Comparison of ENCODE assay signal across 8 mouse cellular contexts in the genomic region with DNA sequence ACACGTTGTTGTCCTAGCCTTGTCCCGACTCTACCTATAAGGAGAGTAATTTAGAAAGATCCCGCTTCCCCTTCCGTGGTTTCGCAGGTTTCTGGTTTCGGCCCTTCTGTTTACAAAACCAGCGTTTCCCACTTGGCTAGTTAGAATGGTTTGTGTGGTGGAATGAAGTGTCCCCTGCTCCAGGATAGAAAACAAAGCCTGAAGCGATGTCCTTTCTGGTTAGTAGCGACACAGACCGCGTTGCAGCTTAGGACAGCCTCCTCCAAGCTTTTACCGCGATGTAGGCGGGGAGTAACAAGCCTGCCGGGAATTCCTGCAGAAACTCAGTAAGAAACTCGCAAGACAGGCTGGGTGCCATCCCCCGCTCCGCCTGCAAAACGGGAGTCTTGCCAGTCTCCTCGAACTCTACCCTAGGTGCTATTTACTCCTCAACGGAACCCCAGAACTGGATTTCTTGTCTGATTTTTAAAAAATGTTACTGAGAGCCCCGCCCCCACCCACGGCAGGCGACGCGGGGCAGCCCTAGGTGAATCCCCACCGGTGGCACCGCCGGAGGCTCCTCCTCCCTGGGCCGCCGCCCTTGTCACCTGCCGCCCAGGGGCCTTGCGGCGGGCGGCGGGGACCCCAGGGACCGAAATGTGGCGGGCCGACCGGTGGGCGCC. TPM values are rescaled to one million over a fixed set of nuclear protein-coding genes. Genes with fewer than 3 reads are reported as not detected.
DNase-seq lines count a peak whose midpoint lies in the region; ATAC-seq and TF ChIP-seq lines count a peak whose summit lies in the region.

A gene (plus strand): TSS at position 382 of the 662 bp plus-strand sequence.

- H3K4me1 ChIP-seq in E14TG2a.4 (replicated peaks; ENCODE audit: low read depth, low read length): peaks cover 48% of the 10 kb centered on the region
- H3K4me1 ChIP-seq in intestine, embryonic 16.5 days (ENCODE audit: control insufficient read depth, insufficient read depth, low read length): peaks cover 3% of the 10 kb centered on the region; the same call in 1 of the 2 replicates
- 0 out of 2 replicates have a peak, but pooled peaks cover 16% of the 10 kb centered on the region for H3K4me1 ChIP-seq in limb, embryonic 13.5 days
- peaks cover 12% of the 10 kb centered on the region for H3K4me1 ChIP-seq in midbrain, embryonic 15.5 days
- H3K4me1 ChIP-seq in stomach, embryonic 14.5 days (ENCODE audit: control insufficient read depth, insufficient read depth, low read length): no peaks in the 10 kb centered on the region

- ATAC-seq in frontal cortex, adult (ENCODE audit: low TSS enrichment): peak; percentile 70; the same call in 1 of the 2 replicates
- ATAC-seq in intestine, embryonic 16.5 days: peak; percentile 84
- ATAC-seq in limb, embryonic 13.5 days (ENCODE audit: low FRiP score, low read depth): no peak
- no peak for ATAC-seq in midbrain, embryonic 15.5 days (replicated peaks)
- ATAC-seq in stomach, embryonic 14.5 days (ENCODE audit: insufficient number of reproducible peaks, insufficient read depth, low FRiP score, low read depth): peak; percentile 71; the same call in 1 of the 2 replicates

- H3K27me3 ChIP-seq in E14TG2a.4 (ENCODE audit: insufficient read depth, low read length): peaks cover 46% of the 10 kb centered on the region
- H3K27me3 ChIP-seq in intestine, embryonic 16.5 days (replicated peaks; ENCODE audit: control insufficient read depth, insufficient read depth, low read length): peaks cover 3% of the 10 kb centered on the region; the same call in 1 of the 2 replicates
- H3K27me3 ChIP-seq in limb, embryonic 13.5 days: peaks cover 60% of the 10 kb centered on the region
- H3K27me3 ChIP-seq in midbrain, embryonic 15.5 days (replicated peaks): peaks cover 35% of the 10 kb centered on the region
- H3K27me3 ChIP-seq in stomach, embryonic 14.5 days (ENCODE audit: control insufficient read depth, insufficient read depth, low read length): peaks cover 11% of the 10 kb centered on the region; the same call in 1 of the 2 replicates

- H3K4me3 ChIP-seq in E14TG2a.4 (replicated peaks; ENCODE audit: low read length): peak within 1 kb of the TSS; percentile 84
- peak within 1 kb of the TSS; percentile 55 for H3K4me3 ChIP-seq in intestine, embryonic 16.5 days (ENCODE audit: low read length)
- peak within 1 kb of the TSS; percentile 65 for H3K4me3 ChIP-seq in limb, embryonic 13.5 days
- H3K4me3 ChIP-seq in midbrain, embryonic 15.5 days: peak within 1 kb of the TSS; percentile 43
- peak within 1 kb of the TSS; percentile 61 for H3K4me3 ChIP-seq in stomach, embryonic 14.5 days (ENCODE audit: low read depth, low read length)

- WGBS in intestine, embryonic 16.5 days: under 1% methylated on average over 41 of the region's 41 CpGs
- whole genome bisulfite sequencing in limb, embryonic 13.5 days: 1% methylated on average over 41 of the region's 41 CpGs
- under 1% methylated on average over 41 of the region's 41 CpGs for WGBS in midbrain, embryonic 15.5 days
- 1% methylated on average over 40 of the region's 41 CpGs for WGBS in stomach, embryonic 14.5 days

- no peaks in the 10 kb centered on the region for H3K36me3 ChIP-seq in E14TG2a.4 (ENCODE audit: insufficient read depth, low read length)
- no peaks in the 10 kb centered on the region for H3K36me3 ChIP-seq in intestine, embryonic 16.5 days (ENCODE audit: control insufficient read depth, insufficient read depth, low read length)
- no peaks in the 10 kb centered on the region for H3K36me3 ChIP-seq in limb, embryonic 13.5 days
- no peaks in the 10 kb centered on the region for H3K36me3 ChIP-seq in midbrain, embryonic 15.5 days (replicated peaks)
- H3K36me3 ChIP-seq in stomach, embryonic 14.5 days (ENCODE audit: control insufficient read depth, insufficient read depth, low read length): no peaks in the 10 kb centered on the region

- H3K9ac ChIP-seq in intestine, embryonic 16.5 days (ENCODE audit: low read depth, low read length): peak within 1 kb of the TSS; percentile 79
- peak within 1 kb of the TSS; percentile 70 for H3K9ac ChIP-seq in limb, embryonic 13.5 days
- peak within 1 kb of the TSS; percentile 42 for H3K9ac ChIP-seq in midbrain, embryonic 15.5 days
- peak within 1 kb of the TSS; percentile 60 for H3K9ac ChIP-seq in stomach, embryonic 14.5 days (replicated peaks; ENCODE audit: low read depth, low read length)

- H3K9me3 ChIP-seq in E14TG2a.4 (ENCODE audit: low read length): no peaks in the 10 kb centered on the region
- no peaks in the 10 kb centered on the region for H3K9me3 ChIP-seq in intestine, embryonic 16.5 days (ENCODE audit: control insufficient read depth, low read length)
- H3K9me3 ChIP-seq in limb, embryonic 13.5 days: no peaks in the 10 kb centered on the region
- no peaks in the 10 kb centered on the region for H3K9me3 ChIP-seq in midbrain, embryonic 15.5 days
- H3K9me3 ChIP-seq in stomach, embryonic 14.5 days (ENCODE audit: control insufficient read depth, low read depth, low read length): no peaks in the 10 kb centered on the region

- peak within 1 kb of the TSS; percentile 67 for H3K4me2 ChIP-seq in intestine, embryonic 16.5 days (ENCODE audit: low read depth, low read length)
- peak within 1 kb of the TSS; percentile 98 for H3K4me2 ChIP-seq in limb, embryonic 13.5 days (replicated peaks)
- peak within 1 kb of the TSS; percentile 82 for H3K4me2 ChIP-seq in midbrain, embryonic 15.5 days
- H3K4me2 ChIP-seq in stomach, embryonic 14.5 days (replicated peaks; ENCODE audit: low read depth, low read length): peak within 1 kb of the TSS; percentile 91

- TF ChIP-seq CTCF in E14TG2a.4 (conservative IDR thresholded peaks at IDR 0.05; ENCODE audit: low read length): no peak

- DNase-seq in adrenal gland, postnatal 25 days: peak; percentile 28
- DNase-seq in thymus, postnatal 0 days (ENCODE audit: low spot score): no peak

- H3K27ac ChIP-seq in intestine, embryonic 16.5 days (ENCODE audit: low read length): peak within 1 kb of the TSS; percentile 85
- H3K27ac ChIP-seq in limb, embryonic 13.5 days: peak within 1 kb of the TSS; percentile 23; the same call in 1 of the 2 replicates
- H3K27ac ChIP-seq in midbrain, embryonic 15.5 days: no peak within 1 kb of the TSS
- no peak within 1 kb of the TSS for H3K27ac ChIP-seq in stomach, embryonic 14.5 days (ENCODE audit: low read length)

RNA-seq across cellular contexts. Expression of the gene that starts here (rescaled TPM):
- total RNA-seq in adrenal gland, postnatal 25 days (2021): 0.18 and 0.19 TPM in 2 replicates
- polyA plus RNA-seq in intestine, embryonic 16.5 days (2015; fragmentation: Nextera tagmentation; extraction: Ambion mirVana): 4.3 and 5.2 TPM in 2 replicates
- polyA plus RNA-seq in limb, embryonic 13.5 days (2015; fragmentation: Nextera tagmentation; extraction: Ambion mirVana): 1.1 and 1.2 TPM in 2 replicates
- 0.19 and 0.41 TPM in 2 replicates for polyA plus RNA-seq in midbrain, embryonic 15.5 days (2015; fragmentation: Nextera tagmentation; extraction: Ambion mirVana)
- 1.4 and 1.8 TPM in 2 replicates for polyA plus RNA-seq in stomach, embryonic 14.5 days (2014; fragmentation: Nextera tagmentation; extraction: Ambion mirVana)
- 0.24 and 0.29 TPM in 2 replicates for polyA plus RNA-seq in thymus, postnatal 0 days (2015; fragmentation: Nextera tagmentation; extraction: Ambion mirVana)

Comparison
In these comparisons a context has a peak if more than half of its experiments do, and no peak if none do; other contexts are left out.
1. Peak in DNase-seq in adrenal gland, postnatal 25 days; RNA of the gene not detected or under 1 TPM.
2. ATAC-seq: peak in frontal cortex, adult (single experiment), intestine, embryonic 16.5 days (single experiment) and stomach, embryonic 14.5 days (single experiment); none in limb, embryonic 13.5 days (single experiment) and midbrain, embryonic 15.5 days (single experiment).
3. H3K27ac ChIP-seq: peak in intestine, embryonic 16.5 days (single experiment) and limb, embryonic 13.5 days (single experiment); none in midbrain, embryonic 15.5 days (single experiment) and stomach, embryonic 14.5 days (single experiment).
4. Peak in every context shown above with its lines, with median percentiles within 50 percentile points of each other: H3K4me3 ChIP-seq, H3K4me2 ChIP-seq and H3K9ac ChIP-seq.